Mouse (Mus musculus) CH12.LX (cell line): ENCODE results near the gene Ccnd1.

Source experiments
- POLR2A ChIP-seq: IDR thresholded peaks from 2 replicates; pipeline ENCODE4 v1.6.1; 2011; ENCODE audit warnings: low read depth, mild to moderate bottlenecking, improper control_type of control experiment, low read length
- RAD21 ChIP-seq: IDR thresholded peaks from 2 replicates; pipeline ENCODE4 v1.6.1; 2011; ENCODE audit warnings: low read depth, mild to moderate bottlenecking, low read length, improper control_type of control experiment, moderate library complexity

DNA sequence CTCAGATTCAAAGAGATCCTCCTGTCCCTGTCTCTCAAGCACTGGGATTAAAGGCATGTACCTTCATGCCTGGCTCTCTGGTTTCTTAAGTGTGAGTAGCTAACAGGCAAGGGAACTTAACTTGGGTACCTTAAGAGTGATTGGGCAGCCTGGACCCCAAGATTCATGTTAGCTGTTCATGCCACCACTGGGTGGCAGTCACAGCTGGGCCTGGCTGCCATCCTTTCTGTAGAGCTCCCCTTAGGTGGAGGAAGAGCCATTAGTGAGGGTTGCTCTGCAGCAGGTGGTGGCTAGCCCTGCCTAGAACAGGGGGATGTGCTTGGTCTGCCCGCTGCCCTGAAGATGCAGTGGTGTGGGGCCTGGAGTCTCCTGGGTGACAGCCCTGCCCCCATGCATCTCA is 20.9 kb downstream of the Ccnd1 start:
- no peak; the same call in 1 of the 2 replicates for TF ChIP-seq RAD21
- TF ChIP-seq POLR2A, result no peak
